Comparison of ENCODE assay signal across 19 mouse cellular contexts in genomic region chr2:97234074-97234473, GRCm38 (mm10).
DNase-seq lines count a peak whose midpoint lies in the region; ATAC-seq lines count a peak whose summit lies in the region.
"Had no signal": no experiment of that assay in that cellular context is flagged by ENCODE, and none has a peak within 500 bp of the region (broad histone marks: within the 10 kb centered on the region; RNA-seq: fewer than 3 reads in every experiment).

No protein-coding gene starts in this region.

- 26% methylated on average over 1 of the region's 1 CpGs for WGBS in heart, embryonic 15.5 days

- no peak overlapping the region for H3K4me2 ChIP-seq in heart, embryonic 15.5 days
- H3K4me2 ChIP-seq: embryonic facial prominence, embryonic 12.5 days; forebrain, embryonic 12.5 days; hindbrain, embryonic 15.5 days had no signal

- peak overlapping the region; percentile 60 for H3K27ac ChIP-seq in heart, embryonic 15.5 days
- H3K27ac ChIP-seq: embryonic facial prominence, embryonic 12.5 days; forebrain, embryonic 12.5 days; hindbrain, embryonic 15.5 days had no signal

- no peak overlapping the region for H3K9ac ChIP-seq in heart, embryonic 15.5 days
- H3K9ac ChIP-seq: embryonic facial prominence, embryonic 12.5 days; forebrain, embryonic 12.5 days; hindbrain, embryonic 15.5 days had no signal

- no peaks in the 10 kb centered on the region; the same call in 1 of the 2 replicates for H3K9me3 ChIP-seq in heart, embryonic 15.5 days (replicated peaks)
- H3K9me3 ChIP-seq: embryonic facial prominence, embryonic 12.5 days; forebrain, embryonic 12.5 days; hindbrain, embryonic 15.5 days had no signal

- ATAC-seq in heart, embryonic 15.5 days (replicated peaks; ENCODE audit: insufficient number of reproducible peaks, insufficient read depth, low FRiP score, low read depth): no peak
- ATAC-seq: intestine, embryonic 16.5 days had no signal

- H3K4me1 ChIP-seq in heart, embryonic 15.5 days (replicated peaks): no peaks in the 10 kb centered on the region
- H3K4me1 ChIP-seq: embryonic facial prominence, embryonic 12.5 days; forebrain, embryonic 12.5 days; hindbrain, embryonic 15.5 days had no signal

- no peaks in the 10 kb centered on the region for H3K27me3 ChIP-seq in heart, embryonic 15.5 days
- H3K27me3 ChIP-seq: embryonic facial prominence, embryonic 12.5 days; forebrain, embryonic 12.5 days; hindbrain, embryonic 15.5 days had no signal

- H3K36me3 ChIP-seq in heart, embryonic 15.5 days: no peaks in the 10 kb centered on the region
- H3K36me3 ChIP-seq: embryonic facial prominence, embryonic 12.5 days; forebrain, embryonic 12.5 days; hindbrain, embryonic 15.5 days had no signal

- peak; percentile 14 to 73 for DNase-seq in adrenal gland, adult (ENCODE audit: inconsistent age in 2 of 2, low spot score in 1 of 2)
- DNase-seq in adrenal gland, postnatal 25 days: no peak
- DNase-seq in cerebellum, adult 9-10 months: peak; percentile 14
- DNase-seq in cerebellum, postnatal 25 days: no peak
- DNase-seq in heart, adult 18-20 months: no peak
- peak; percentile 6 for DNase-seq in 416B (ENCODE audit: low read depth)
- DNase-seq in frontal cortex, postnatal 14 days (ENCODE audit: low spot score in 2 of 2): no peak
- DNase-seq: cerebellum, adult 18-20 months; cerebellum, postnatal 10 days; embryo, embryonic 11 days; gastrocnemius, postnatal 36 days; heart, adult 11 months; heart, postnatal 36 days; kidney, adult 8-10 months had no signal

- H3K4me3 ChIP-seq in heart, embryonic 15.5 days: no peak overlapping the region
- H3K4me3 ChIP-seq: embryonic facial prominence, embryonic 12.5 days; forebrain, embryonic 12.5 days; hindbrain, embryonic 15.5 days had no signal

Comparison
In these comparisons a context has a peak if more than half of its experiments do, and no peak if none do; other contexts are left out.
1. DNase-seq: peak in adrenal gland, adult (2 of 2), cerebellum, adult 9-10 months (single experiment) and 416B (single experiment); none in adrenal gland, postnatal 25 days (single experiment), cerebellum, postnatal 25 days (0 of 2), heart, adult 18-20 months (0 of 2) and frontal cortex, postnatal 14 days (0 of 2).